Mouse (Mus musculus): ENCODE data around the gene Trib3. TPM values are rescaled to one million over a fixed set of nuclear protein-coding genes. Genes with fewer than 3 reads are reported as not detected.

Gene Trib3
- total RNA-seq, 1 experiment, result 18.5 TPM

GRCm38 (mm10) chr2:152321558-152321957 lies 22.3 kb downstream of the Trib3 start:
- TF ChIP-seq ZC3H11A (IDR thresholded peaks at IDR 0.05; ENCODE audit: borderline replicate concordance, low read depth, low read length) (no peak), MAFK (IDR thresholded peaks at IDR 0.05; ENCODE audit: insufficient read depth, low read depth, low read length) (no peak), HCFC1 (IDR thresholded peaks at IDR 0.05; ENCODE audit: borderline replicate concordance, insufficient read depth, low read length) (no peak), CHD2 (IDR thresholded peaks at IDR 0.05; ENCODE audit: low read depth, low read length) (no peak), ZNF384 (IDR thresholded peaks at IDR 0.05; ENCODE audit: low read depth, low read length) (no peak)
- Histone ChIP-seq H3K4me3 (ENCODE audit: insufficient read depth in 1 of 2, low read depth in 1 of 2, low read length in 2 of 2, poor library complexity in 1 of 2, severe bottlenecking in 1 of 2) (no peak overlapping the region), H3K9me3 (ENCODE audit: control insufficient read depth, insufficient read depth, low read depth, low read length) (no peaks in the 10 kb centered on the region), H3K4me1 (ENCODE audit: control insufficient read depth in 2 of 2, insufficient read depth in 2 of 2, low read length in 2 of 2, poor library complexity in 1 of 2) (peaks cover 0 to 7% of the 10 kb centered on the region in 2 experiments; a peak in 1 of 4 replicates), H3K9ac (ENCODE audit: insufficient read depth, low read depth, low read length, poor library complexity, severe bottlenecking) (no peak overlapping the region), H3K36me3 (ENCODE audit: control insufficient read depth, insufficient read depth, low read length, poor library complexity, severe bottlenecking) (peaks cover 68% of the 10 kb centered on the region), H3K27ac (ENCODE audit: insufficient read depth, low read depth, low read length, poor library complexity, severe bottlenecking) (no peak overlapping the region)
- in situ Hi-C loops (cut with MboI; ENCODE audit: low sequenced_read_pairs in 2 of 2, unreplicated experiment in 2 of 2), result no loop called here
- no peak for DNase-seq (ENCODE audit: low read depth, low spot score)

GRCm38 (mm10) chr2:152317054-152317453 lies 26.8 kb downstream of the Trib3 start:
- in situ Hi-C loops (cut with MboI; ENCODE audit: low sequenced_read_pairs in 2 of 2, unreplicated experiment in 2 of 2), result no loop called here

GRCm38 (mm10) chr2:152313926-152314325 lies 29.9 kb downstream of the Trib3 start:
- Histone ChIP-seq H3K36me3 (ENCODE audit: control insufficient read depth, insufficient read depth, low read length, poor library complexity, severe bottlenecking) (peaks cover 56% of the 10 kb centered on the region), H3K9me3 (ENCODE audit: control insufficient read depth, insufficient read depth, low read depth, low read length) (no peaks in the 10 kb centered on the region), H3K9ac (ENCODE audit: insufficient read depth, low read depth, low read length, poor library complexity, severe bottlenecking) (no peak overlapping the region), H3K4me3 (ENCODE audit: insufficient read depth in 1 of 2, low read depth in 1 of 2, low read length in 2 of 2, poor library complexity in 1 of 2, severe bottlenecking in 1 of 2) (no peak overlapping the region), H3K4me1 (ENCODE audit: control insufficient read depth in 2 of 2, insufficient read depth in 2 of 2, low read length in 2 of 2, poor library complexity in 1 of 2) (no peaks in the 10 kb centered on the region), H3K27ac (ENCODE audit: insufficient read depth, low read depth, low read length, poor library complexity, severe bottlenecking) (no peak overlapping the region)
- TF ChIP-seq HCFC1 (IDR thresholded peaks at IDR 0.05; ENCODE audit: borderline replicate concordance, insufficient read depth, low read length) (no peak), ZNF384 (IDR thresholded peaks at IDR 0.05; ENCODE audit: low read depth, low read length) (no peak), MAFK (IDR thresholded peaks at IDR 0.05; ENCODE audit: insufficient read depth, low read depth, low read length) (no peak), CHD2 (IDR thresholded peaks at IDR 0.05; ENCODE audit: low read depth, low read length) (no peak), ZC3H11A (IDR thresholded peaks at IDR 0.05; ENCODE audit: borderline replicate concordance, low read depth, low read length) (no peak)
- in situ Hi-C loops (cut with MboI; ENCODE audit: low sequenced_read_pairs in 2 of 2, unreplicated experiment in 2 of 2), result no loop called here
- DNase-seq (ENCODE audit: low read depth, low spot score), result no peak

More at GRCm38 (mm10) chr2:152317054-152317453, 26.8 kb downstream of the Trib3 start:
- Histone ChIP-seq H3K4me1 (ENCODE audit: control insufficient read depth in 2 of 2, insufficient read depth in 2 of 2, low read length in 2 of 2, poor library complexity in 1 of 2) (no peaks in the 10 kb centered on the region), H3K4me3 (ENCODE audit: insufficient read depth in 1 of 2, low read depth in 1 of 2, low read length in 2 of 2, poor library complexity in 1 of 2, severe bottlenecking in 1 of 2) (no peak overlapping the region), H3K27ac (ENCODE audit: insufficient read depth, low read depth, low read length, poor library complexity, severe bottlenecking) (no peak overlapping the region), H3K9ac (ENCODE audit: insufficient read depth, low read depth, low read length, poor library complexity, severe bottlenecking) (no peak overlapping the region), H3K9me3 (ENCODE audit: control insufficient read depth, insufficient read depth, low read depth, low read length) (no peaks in the 10 kb centered on the region), H3K36me3 (ENCODE audit: control insufficient read depth, insufficient read depth, low read length, poor library complexity, severe bottlenecking) (peaks cover 54% of the 10 kb centered on the region)
- no peak for DNase-seq (ENCODE audit: low read depth, low spot score)
- TF ChIP-seq CHD2 (IDR thresholded peaks at IDR 0.05; ENCODE audit: low read depth, low read length) (no peak), HCFC1 (IDR thresholded peaks at IDR 0.05; ENCODE audit: borderline replicate concordance, insufficient read depth, low read length) (no peak), MAFK (IDR thresholded peaks at IDR 0.05; ENCODE audit: insufficient read depth, low read depth, low read length) (no peak), ZC3H11A (IDR thresholded peaks at IDR 0.05; ENCODE audit: borderline replicate concordance, low read depth, low read length) (no peak), ZNF384 (IDR thresholded peaks at IDR 0.05; ENCODE audit: low read depth, low read length) (no peak)

- TF ChIP-seq CHD2 (IDR thresholded peaks at IDR 0.05; ENCODE audit: low read depth, low read length) (no peak), ZNF384 (IDR thresholded peaks at IDR 0.05; ENCODE audit: low read depth, low read length) (no peak), MAFK (IDR thresholded peaks at IDR 0.05; ENCODE audit: insufficient read depth, low read depth, low read length) (no peak), HCFC1 (IDR thresholded peaks at IDR 0.05; ENCODE audit: borderline replicate concordance, insufficient read depth, low read length) (no peak), ZC3H11A (IDR thresholded peaks at IDR 0.05; ENCODE audit: borderline replicate concordance, low read depth, low read length) (no peak)
- Histone ChIP-seq H3K9ac (ENCODE audit: insufficient read depth, low read depth, low read length, poor library complexity, severe bottlenecking) (no peak overlapping the region), H3K27ac (ENCODE audit: insufficient read depth, low read depth, low read length, poor library complexity, severe bottlenecking) (no peak overlapping the region), H3K4me1 (ENCODE audit: control insufficient read depth in 2 of 2, insufficient read depth in 2 of 2, low read length in 2 of 2, poor library complexity in 1 of 2) (no peaks in the 10 kb centered on the region), H3K4me3 (ENCODE audit: insufficient read depth in 1 of 2, low read depth in 1 of 2, low read length in 2 of 2, poor library complexity in 1 of 2, severe bottlenecking in 1 of 2) (no peak overlapping the region), H3K9me3 (ENCODE audit: control insufficient read depth, insufficient read depth, low read depth, low read length) (no peaks in the 10 kb centered on the region), H3K36me3 (ENCODE audit: control insufficient read depth, insufficient read depth, low read length, poor library complexity, severe bottlenecking) (peaks cover 54% of the 10 kb centered on the region)
- in situ Hi-C loops (cut with MboI; ENCODE audit: low sequenced_read_pairs in 2 of 2, unreplicated experiment in 2 of 2), result no loop called here
- DNase-seq (ENCODE audit: low read depth, low spot score), result no peak
These were observed 30.8 kb downstream of the Trib3 start for GRCm38 (mm10) chr2:152312996-152313395.

GRCm38 (mm10) chr2:152307186-152307585 lies 36.6 kb downstream of the Trib3 start:
- no peak for DNase-seq (ENCODE audit: low read depth, low spot score)
- H3K36me3 ChIP-seq (ENCODE audit: control insufficient read depth, insufficient read depth, low read length, poor library complexity, severe bottlenecking), result peaks cover 37% of the 10 kb centered on the region
- no peak overlapping the region for H3K9ac ChIP-seq (ENCODE audit: insufficient read depth, low read depth, low read length, poor library complexity, severe bottlenecking)
- TF ChIP-seq MAFK (IDR thresholded peaks at IDR 0.05; ENCODE audit: insufficient read depth, low read depth, low read length) (peak; percentile 89), CHD2 (IDR thresholded peaks at IDR 0.05; ENCODE audit: low read depth, low read length) (no peak), ZC3H11A (IDR thresholded peaks at IDR 0.05; ENCODE audit: borderline replicate concordance, low read depth, low read length) (no peak), ZNF384 (IDR thresholded peaks at IDR 0.05; ENCODE audit: low read depth, low read length) (no peak)
- no peaks in the 10 kb centered on the region for H3K9me3 ChIP-seq (ENCODE audit: control insufficient read depth, insufficient read depth, low read depth, low read length)
- in situ Hi-C loops (cut with MboI; ENCODE audit: low sequenced_read_pairs in 2 of 2, unreplicated experiment in 2 of 2), result no loop called here
- H3K4me3 ChIP-seq (ENCODE audit: insufficient read depth in 1 of 2, low read depth in 1 of 2, low read length in 2 of 2, poor library complexity in 1 of 2, severe bottlenecking in 1 of 2), result no peak overlapping the region
- H3K27ac ChIP-seq (ENCODE audit: insufficient read depth, low read depth, low read length, poor library complexity, severe bottlenecking), result no peak overlapping the region
- H3K4me1 ChIP-seq (ENCODE audit: control insufficient read depth in 2 of 2, insufficient read depth in 2 of 2, low read length in 2 of 2, poor library complexity in 1 of 2), result no peaks in the 10 kb centered on the region; a peak in 1 of 4 replicates

Data from ES-E14 (cell line).